Mouse (Mus musculus) lung, postnatal 25 days (tissue): ENCODE measurements around the gene Man2a1.

Source experiments
- DNase-seq: peaks from one replicate; pipeline ENCODE4 v3.0.0; 2022; ENCODE audit warnings: low spot score

Gene Man2a1

DNA sequence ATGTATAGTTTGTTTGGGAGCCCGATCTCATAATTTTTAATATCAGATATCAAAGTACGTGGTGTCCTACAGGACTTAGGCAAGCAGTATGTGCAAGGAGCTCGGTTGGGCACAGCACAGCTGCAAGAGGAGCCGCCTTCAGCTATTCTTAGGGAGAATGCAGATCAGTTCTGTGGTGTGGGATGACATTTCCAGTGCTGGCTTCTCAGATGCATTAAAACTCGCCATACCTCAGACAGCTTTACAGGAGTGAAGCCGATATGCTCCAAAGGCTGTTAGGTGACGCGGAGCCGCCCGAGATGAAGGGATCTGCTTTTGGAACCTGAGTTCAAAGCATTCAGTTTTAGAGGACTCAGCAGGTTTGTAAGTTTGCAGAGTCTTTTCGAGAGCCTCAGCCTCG, 30.0 kb downstream of the Man2a1 start:
- DNase-seq: no peak

DNA sequence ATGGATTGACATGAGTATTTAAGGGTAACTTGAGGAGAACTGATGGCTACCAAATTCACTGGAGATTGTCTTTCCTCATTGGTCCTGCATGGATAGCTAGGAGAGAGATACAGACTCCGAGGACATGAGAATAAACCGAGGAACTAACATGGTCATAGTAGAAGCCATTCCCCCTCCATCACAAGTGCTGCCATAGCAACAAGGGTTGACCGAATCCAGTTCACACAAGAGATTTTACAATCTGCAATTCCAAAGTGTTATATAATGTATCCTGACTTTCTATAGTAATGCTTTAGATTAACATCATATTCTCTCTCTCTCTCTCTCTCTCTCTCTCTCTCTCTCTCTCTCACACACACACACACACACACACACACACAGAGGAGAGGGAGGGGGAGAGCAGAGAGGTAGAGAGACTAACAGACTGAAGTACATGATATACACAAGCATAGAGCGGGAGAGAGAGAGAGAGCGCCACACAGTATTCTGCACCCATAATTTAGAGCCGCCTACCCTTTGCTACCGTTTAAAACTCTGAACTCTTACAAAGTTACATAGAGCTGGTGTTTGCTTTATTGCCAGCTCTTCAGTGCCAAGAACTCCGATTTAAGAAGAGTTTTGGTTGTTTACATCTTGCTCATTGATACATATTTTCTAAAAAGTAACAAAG, 37.5 kb downstream of the Man2a1 start:
- no peak for DNase-seq

DNA sequence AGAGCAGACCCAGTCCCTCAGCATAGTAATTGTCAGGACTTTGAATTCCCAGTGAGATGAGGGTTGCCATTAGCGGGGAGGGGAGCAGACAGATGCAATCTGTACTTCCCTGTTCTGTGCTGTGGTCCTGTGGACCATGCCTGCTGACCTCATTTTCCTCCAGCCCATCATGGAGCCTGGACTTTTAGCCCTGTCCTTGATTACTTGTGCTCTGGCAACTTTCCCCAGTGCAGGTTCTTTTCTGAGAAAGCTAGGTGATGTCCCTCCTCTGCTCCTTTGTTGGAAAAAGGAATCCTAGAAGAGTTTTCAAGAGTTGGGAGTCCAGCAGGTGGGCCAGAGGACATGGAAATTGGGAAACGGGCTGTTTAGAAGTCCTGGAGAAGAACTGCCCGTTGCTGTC, 40.8 kb downstream of the Man2a1 start:
- no peak for DNase-seq

DNA sequence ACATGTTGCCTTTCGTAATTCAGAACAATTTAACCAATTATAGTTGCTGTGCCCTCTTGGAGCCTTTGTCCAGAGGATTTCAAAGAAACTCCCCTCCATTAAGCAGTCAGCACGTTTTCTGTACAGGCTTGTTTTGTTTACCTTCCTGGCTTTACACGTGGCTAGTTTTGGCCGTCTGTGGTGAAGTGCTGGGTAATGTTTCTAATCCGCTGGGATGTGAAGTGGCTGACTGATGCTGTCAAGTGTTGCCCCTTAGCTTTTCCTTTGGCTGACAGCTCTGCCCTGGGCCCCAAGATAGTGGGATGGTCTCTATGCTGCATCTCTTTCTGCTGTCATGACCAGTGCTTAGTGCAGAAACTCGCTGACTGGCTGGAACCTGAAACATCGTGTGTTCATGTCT, 43.1 kb downstream of the Man2a1 start:
- DNase-seq: peak; percentile 8

DNA sequence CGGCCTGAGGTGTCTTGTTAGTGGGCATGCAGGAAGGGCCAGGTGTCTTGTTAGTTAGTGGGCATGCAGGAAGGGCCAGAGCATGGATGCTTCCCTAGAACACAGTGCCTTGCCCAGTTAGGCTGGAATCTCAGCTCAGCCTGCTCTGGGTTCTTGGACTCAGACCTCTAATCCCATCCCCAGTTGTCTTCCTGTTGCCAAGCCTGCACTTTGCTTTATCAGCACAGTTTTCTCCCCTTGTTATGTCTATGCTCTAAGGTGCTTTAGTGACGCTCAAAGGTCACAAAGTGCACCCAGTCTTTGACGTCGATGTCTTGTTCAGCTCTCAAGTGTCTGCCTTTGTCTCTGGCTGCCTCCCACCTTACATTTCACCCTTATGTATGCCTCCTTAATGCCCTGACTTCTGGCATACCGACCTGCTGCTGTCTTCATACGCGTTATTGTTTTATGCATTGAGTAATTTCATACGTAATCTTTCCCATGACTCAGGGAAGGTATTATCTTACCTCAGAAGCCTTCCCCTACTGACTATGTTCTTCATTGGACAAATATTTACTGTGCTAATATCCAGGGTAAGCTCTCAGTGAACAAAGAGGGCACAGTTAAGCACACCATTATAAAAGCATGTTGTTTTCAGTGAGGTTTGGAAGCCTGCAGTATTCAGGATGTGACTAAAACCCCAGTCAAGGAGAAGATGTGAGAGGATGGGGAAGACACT, 44.5 kb downstream of the Man2a1 start:
- no peak for DNase-seq

DNA sequence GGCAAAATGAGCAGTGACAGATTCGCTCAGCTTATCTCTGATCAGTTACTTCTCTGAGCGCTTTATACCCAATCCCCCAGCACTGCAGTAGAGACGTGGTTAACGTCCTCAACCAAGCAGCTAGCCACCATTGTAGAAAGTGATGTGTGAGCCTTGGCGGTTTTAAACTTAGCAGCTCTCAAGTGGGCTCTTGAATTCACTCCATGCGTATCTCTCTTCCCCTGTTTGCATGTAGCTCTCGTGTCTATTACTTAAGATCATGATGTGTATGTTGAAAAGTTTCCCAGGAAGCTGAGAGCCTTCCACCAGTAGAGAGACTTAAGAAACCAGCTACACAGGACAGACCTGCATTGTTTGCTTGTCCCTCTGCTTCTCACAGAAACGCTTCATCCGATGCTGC, 46.9 kb downstream of the Man2a1 start:
- DNase-seq: peak; percentile 17

DNA sequence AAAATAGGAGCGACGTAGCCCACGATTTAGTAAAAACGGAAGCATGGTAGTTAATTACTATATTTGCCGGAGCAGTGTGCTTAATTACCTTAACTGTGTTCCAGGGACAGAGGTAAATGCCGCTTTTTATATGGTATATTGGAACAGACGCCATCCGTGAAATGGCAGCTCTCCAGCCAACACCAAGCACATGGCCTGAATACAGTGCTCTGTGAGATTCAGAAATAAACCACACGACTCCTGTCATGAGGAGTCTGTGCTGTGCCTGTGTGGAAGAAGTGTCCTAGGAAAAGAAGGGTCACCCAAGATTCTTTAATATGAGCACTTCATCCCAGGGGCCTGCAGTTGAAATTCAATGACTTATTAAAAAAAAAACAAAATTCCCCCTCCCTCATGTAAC, 50.2 kb downstream of the Man2a1 start:
- no peak for DNase-seq

DNA sequence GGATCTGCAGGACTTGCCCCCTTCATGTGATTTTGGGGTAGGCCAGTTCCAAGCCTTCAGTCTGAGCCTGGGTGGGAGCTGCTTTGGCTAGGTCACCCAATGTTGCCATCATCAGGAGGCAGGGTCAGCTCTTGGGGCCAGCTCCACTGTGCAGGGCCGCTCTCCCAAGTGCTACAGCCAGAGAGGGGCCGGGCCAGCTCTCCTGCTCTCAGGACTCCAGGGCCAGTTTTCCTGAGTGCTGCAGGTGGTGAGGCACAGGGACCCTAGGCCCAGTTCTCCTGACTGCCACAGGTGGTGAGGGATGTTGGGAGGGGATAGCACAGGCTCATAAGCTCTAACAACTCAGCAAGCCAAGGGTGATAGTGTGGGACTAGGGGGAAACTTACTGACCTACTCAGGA, 53.1 kb downstream of the Man2a1 start:
- DNase-seq: no peak

DNA sequence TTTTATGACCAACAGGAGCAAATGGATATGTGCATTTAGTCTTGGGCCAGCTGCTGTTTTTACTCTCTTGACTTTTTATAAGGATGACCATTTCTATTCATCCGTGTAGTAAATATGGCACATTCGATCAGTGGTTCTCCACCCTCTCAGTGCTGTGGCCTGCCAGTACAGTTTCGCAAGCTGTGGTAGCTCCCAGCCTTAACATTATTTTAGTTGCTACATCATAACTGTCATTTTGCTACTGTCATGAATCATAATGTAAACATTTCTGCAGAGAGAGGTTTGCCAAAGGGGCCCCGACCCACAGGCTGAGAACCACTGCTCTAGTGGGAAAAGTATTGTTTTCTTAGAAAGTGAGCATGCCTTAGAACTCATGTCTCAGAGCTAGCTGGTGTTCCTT, 59.1 kb downstream of the Man2a1 start:
- no peak for DNase-seq

DNA sequence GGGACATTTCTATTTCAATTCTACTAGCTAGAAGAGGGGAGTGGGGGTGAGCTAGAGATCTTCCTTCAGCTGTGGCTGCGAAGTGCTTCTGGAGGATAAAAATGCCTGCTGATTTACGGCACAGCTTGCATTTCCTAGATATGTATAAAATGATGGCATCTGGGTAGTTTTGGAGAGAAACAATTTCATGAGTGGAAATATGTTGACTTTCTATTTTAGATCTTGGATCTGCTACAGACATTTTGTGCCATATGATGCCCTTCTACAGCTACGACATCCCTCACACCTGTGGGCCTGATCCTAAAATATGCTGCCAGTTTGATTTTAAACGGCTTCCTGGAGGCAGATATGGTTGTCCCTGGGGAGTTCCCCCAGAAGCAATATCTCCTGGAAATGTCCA, 66.0 kb downstream of the Man2a1 start:
- no peak for DNase-seq

DNA sequence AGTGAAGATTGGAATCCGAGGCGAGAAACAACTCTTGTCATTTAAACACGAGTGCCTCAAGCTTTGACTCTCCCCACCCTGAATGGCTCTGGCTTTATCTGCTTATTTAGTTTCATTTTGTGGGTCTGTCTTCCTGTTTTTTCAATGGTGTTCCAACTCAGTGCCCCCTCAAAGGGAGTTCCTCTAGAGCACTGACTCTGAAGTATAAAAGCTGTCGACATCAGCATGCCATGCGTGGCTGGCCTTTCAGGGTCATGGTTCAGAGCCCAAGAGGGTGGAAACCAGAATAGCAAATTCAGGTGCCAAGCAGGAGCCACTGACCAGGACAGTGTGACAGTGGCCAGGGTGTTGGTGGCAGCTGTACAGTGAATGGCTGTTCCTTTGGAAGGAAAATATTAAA, 68.0 kb downstream of the Man2a1 start:
- peak; percentile 51 for DNase-seq

DNA sequence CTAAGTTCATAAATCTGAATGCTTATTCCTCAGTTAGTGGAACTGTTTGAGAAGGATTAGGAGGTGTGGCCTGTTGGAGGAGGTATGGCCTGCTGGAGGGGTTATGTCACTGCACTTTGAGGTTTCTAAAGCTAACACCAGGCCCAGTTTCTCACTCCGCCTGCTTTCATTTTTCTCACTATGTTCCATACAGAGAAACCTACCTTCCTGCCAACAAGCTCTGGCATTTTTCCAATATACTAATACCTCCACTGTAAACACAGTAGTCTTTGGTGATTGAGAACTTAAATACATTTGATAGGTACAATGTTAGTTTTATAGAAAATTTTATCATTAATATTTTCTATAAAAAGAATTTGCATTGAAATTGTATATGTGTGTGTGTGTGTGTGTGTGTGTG, 73.9 kb downstream of the Man2a1 start:
- DNase-seq: no peak

DNA sequence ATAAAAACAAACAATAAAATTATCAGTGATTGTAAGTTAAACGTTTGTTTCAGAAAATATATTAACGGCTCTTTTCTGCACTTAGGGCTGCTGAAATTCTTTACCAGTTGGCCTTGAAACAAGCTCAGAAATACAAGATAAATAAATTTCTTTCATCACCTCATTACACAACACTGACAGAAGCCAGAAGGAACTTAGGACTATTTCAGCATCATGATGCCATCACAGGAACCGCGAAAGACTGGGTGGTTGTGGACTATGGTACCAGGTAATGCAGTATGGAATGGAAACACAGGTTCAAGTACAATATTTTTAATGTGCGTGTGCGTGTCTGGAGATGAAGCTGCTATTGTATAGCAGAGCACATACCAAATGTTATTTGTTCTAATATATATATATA, 74.4 kb downstream of the Man2a1 start:
- DNase-seq: peak; percentile 3

DNA sequence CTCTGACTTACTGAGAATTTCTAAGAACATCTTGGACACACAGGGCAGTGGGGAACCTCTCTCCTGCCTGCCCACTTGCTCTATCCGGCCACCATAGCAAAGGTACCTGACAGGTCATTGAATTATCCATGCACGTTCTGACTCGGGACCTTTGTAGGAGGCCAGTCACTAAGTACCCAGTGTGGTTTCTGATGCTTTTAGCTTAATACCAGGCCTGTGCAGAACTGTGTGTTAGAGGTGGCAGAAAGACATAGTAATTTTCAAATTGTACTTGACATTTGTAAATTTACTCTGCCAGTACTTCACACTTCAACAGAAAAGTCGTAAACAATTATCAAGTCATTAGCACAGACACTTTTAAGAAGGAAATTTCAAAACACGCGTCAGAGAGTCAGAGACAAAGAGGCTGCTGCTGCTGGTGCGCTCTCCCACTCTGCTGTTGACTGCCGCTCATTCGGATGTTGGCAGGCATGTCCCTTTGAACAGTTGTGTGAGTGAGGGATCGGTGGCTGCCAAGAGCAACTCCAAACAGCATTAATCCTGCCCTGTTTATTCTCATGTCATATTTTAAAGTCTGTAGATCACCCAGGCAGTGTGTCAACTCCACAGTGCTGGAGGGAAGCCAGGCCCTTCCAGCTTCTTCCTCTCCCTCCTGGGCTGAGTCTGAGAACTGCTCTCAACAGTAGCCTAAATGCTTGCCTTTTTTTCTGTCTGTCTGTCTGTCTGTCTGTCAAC, 76.4 kb downstream of the Man2a1 start:
- DNase-seq: peak; percentile 59

DNA sequence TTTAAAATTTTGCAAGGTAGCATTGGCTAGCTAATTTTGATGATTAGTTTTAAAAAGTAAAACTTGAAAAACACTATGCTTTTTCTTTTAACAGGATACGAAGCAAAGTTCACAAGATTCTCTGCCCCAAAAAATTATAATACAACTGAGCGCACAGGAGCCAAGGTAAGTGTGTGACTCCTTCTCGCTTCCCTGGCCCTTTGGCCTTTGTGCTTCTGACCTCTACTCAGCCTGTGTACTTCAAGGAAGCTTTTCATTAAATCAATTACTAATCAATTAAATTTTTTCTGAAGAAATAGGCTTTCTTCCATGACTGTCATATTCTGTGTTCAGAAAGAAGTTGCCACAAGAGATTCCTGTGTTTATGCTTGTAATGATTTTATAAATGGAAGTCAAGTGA, 80.9 kb downstream of the Man2a1 start:
- DNase-seq: no peak

DNA sequence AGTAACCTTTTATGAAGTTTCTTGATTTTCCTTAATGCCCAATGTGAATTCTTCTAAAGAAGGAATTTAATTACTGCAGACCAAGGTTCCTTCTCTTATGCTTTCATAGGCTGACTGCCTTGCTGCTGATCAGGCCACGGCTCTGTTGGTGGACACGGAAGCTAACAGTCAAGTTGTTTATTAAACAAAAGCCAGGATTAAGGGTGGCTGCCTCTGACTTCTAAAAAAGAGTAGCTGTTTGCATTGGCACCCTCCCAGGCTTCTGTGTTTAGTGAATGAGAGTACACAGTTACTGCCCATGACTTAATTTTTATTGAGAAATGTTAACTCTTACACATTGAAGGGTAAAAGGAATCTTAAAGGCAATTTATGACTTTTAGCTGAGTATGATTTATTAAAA, 81.4 kb downstream of the Man2a1 start:
- DNase-seq: peak; percentile 84

DNA sequence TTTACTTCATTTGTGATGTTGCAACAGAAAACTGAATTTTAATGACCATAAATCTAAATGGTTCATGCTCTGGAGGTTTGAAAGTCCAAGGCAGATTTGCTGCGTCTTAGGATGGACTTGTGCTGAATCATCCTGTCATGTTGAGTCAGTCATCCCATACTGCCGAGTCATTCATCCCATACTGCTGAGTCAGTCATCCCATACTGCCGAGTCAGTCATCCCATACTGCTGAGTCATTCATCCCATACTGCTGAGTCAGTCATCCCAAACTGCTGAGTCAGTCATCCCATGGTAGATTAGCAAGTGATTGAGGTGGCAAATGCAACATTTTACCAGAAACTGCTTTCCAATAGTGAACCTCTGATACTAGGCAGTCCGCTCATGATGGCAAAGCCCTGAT, 83.6 kb downstream of the Man2a1 start:
- no peak for DNase-seq

DNA sequence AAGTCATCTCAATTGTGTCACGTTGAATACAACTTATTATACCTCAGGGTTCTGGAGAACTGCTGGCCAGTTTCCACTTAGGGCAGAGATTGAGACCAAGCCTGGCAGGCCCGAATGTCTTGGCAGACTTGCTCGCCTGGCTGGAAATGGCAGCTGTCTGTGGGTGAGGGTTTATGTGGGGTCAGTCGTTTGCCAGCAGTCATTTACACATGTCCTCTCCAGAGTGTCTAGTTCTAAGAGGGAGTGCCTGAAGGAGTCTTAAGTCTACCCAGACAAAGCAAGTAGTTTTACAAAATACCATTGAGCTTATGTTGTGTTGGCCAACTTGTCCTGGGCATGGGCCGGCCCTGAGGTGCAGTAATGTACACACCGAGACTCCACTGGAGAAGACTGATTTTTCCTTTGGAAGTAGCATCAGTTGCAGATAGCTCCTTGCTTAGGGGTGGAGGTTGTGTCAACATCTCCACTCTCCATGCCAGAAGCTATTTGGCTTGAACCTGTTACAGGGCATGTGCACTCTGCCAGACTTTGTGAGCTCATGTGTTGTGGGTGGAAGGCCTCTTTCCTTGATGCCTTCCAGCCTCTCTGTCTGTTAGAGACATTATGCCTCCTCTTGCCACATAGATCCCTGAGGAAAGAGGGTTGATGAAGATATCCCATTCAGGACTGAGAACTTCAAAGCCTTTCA, 84.8 kb downstream of the Man2a1 start:
- peak; percentile 51 for DNase-seq

DNA sequence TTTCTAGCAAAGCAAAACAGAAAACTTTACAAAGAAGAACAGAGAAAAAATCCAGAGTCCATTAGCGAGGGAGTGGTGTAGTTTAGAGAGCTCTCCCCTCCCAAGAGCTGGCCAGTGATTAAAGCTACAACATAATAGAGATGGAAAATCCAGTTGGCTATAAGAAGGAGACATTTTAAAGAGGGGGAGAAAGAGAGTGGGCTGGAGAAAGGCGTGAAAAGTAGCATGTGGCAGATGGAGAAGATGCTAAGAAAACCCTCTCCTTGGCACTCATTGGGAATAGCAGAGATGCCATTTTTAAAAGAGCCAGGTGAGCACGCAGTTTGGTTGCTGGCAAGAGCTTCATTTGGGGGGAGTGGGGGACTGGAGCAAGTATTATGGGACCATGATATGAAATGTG, 89.1 kb downstream of the Man2a1 start:
- no peak for DNase-seq

DNA sequence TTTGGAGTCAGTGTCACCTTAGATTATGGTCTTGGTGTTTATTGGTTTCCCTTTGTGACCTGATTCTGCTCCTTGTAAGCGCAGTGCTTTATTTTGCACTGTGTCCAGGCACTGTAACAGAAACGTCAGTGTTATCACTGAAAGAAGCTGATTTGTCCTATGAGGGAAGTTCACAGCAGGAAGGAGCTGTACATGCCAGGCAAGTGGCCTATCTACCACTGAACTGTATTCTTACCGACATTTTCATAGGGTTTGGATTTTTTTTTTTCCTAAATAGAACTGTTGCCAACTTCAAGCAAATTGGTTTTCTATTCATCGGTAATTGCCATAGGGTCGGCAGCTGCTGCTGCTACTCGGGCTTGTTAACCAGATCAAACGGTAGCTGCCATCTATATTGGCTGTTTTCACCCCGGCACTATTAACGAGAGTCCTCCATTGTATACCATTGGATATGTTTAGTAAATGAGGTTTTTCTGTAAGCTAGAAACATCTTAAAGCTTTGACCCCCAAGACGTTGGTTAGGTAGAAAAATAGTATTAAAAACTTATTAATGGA, 96.8 kb downstream of the Man2a1 start:
- no peak for DNase-seq

DNA sequence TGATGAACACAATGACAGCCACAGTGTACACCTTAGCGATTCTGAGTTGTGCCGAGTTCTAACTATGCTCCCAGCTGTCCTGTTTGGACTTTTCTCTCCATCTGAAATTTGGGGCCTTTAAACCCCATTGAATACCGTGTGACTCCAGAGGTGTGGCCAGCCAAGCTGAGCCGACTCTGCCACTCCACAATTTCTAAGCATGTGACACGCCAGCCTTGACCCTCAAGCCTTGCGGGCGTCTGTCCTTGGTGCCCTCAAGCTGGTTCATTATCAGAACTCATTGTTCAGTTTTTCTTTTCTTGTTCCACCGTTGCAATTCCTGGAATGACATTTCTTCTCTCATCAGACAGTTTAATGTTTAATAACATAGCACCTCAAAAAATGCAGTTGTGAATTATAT, 98.0 kb downstream of the Man2a1 start:
- DNase-seq: no peak

DNA sequence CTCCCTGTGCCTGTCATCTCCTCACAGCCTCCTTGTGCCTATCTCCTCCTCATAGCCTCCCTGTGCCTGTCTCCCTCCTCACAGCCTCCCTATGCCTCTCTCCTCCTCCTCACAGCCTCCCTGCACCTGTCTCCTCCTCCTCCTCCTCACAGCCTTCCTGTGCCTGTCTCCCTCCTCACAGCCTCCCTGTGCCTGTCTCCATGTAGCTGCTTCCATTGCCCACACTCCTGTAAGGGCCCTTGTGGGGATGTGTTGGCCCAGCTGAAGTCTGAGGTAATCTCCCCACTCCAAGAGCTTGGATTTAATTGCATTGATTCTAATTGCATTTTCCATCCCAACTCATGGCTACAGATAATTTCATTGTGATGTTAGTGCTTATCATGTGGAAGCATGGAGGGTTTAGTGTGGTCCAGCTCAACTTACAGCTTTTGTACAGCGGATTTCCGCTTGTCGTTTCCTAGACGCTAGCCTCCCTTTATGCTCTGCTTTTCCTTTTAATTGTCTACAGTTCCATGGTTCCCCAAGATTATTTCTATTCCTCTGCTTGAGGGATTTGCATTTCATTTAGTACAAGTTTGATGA, 103.2 kb downstream of the Man2a1 start:
- DNase-seq: no peak
